Mouse (Mus musculus): Measurements from ENCODE around the gene St3gal6. TPM values are rescaled to one million over a fixed set of nuclear protein-coding genes. Genes with fewer than 3 reads are reported as not detected.

St3gal6 gene
- total and polyA plus RNA-seq, 3 experiments, result 4.0 to 8.9 TPM; not detected in 1

- TF ChIP-seq MAZ (IDR thresholded peaks at IDR 0.05; ENCODE audit: low read depth, low read length) (no peak), ETS1 (IDR thresholded peaks at IDR 0.05; ENCODE audit: low read depth, low read length) (peak; percentile 96), MYC (IDR thresholded peaks at IDR 0.05; ENCODE audit: low read depth, low read length) (peak; percentile 25; the same call in 1 of the 2 replicates), TBP (IDR thresholded peaks at IDR 0.05; ENCODE audit: low read depth, low read length) (peak; percentile 32; the same call in 1 of the 2 replicates)
Observed at GRCm38 (mm10) chr16:58497886-58498713, 25.9 kb downstream of the St3gal6 start (continued).

- H3K4me3 ChIP-seq (ENCODE audit: control insufficient read depth in 1 of 2, insufficient read depth in 1 of 2, low read depth in 2 of 2, low read length in 2 of 2), result no peak overlapping the region
- no peaks in the 10 kb centered on the region for H3K9me3 ChIP-seq (replicated peaks; ENCODE audit: insufficient read depth, low read length)
- no peak overlapping the region for H3K9ac ChIP-seq (ENCODE audit: control insufficient read depth, low read depth, low read length, poor library complexity, severe bottlenecking)
- H3K4me1 ChIP-seq (ENCODE audit: control insufficient read depth in 1 of 2, insufficient read depth in 2 of 2, low read length in 2 of 2), result peaks cover 36 to 43% of the 10 kb centered on the region in 2 experiments
- H3K27me3 ChIP-seq (ENCODE audit: control insufficient read depth in 1 of 2, insufficient read depth in 2 of 2, low read length in 2 of 2), result no peaks in the 10 kb centered on the region
- peak; percentile 12 for DNase-seq (ENCODE audit: low read depth, low spot score)
- no peaks in the 10 kb centered on the region for H3K79me2 ChIP-seq (ENCODE audit: control insufficient read depth, insufficient read depth, low read length, poor library complexity)
- H3K36me3 ChIP-seq (ENCODE audit: control insufficient read depth in 1 of 2, insufficient read depth in 2 of 2, low read length in 2 of 2), result peaks cover 0 to 38% of the 10 kb centered on the region in 2 experiments; a peak in 2 of 4 replicates
- no peak for TF ChIP-seq NELFE (IDR thresholded peaks at IDR 0.05; ENCODE audit: low read depth, low read length)
- TF ChIP-seq CHD1 (IDR thresholded peaks at IDR 0.05; ENCODE audit: low read depth, low read length), result no peak
- no peak for TF ChIP-seq TBP (IDR thresholded peaks at IDR 0.05; ENCODE audit: low read depth, low read length)
- TF ChIP-seq MAFK (IDR thresholded peaks at IDR 0.05; ENCODE audit: borderline replicate concordance, low read depth, low read length), result no peak
- TF ChIP-seq HCFC1 (IDR thresholded peaks at IDR 0.05; ENCODE audit: low read depth, low read length), result no peak
- TF ChIP-seq ELF1 (IDR thresholded peaks at IDR 0.05; ENCODE audit: low read depth, low read length), result no peak
- TF ChIP-seq POLR2A (IDR thresholded peaks at IDR 0.05; ENCODE audit: control insufficient read depth in 1 of 2, insufficient read depth in 1 of 2, low read depth in 1 of 2, low read length in 2 of 2, poor library complexity in 1 of 2), result no peak
- no peak for TF ChIP-seq GABPA (IDR thresholded peaks at IDR 0.05; ENCODE audit: low read depth, low read length)
- TF ChIP-seq SIN3A (IDR thresholded peaks at IDR 0.05; ENCODE audit: low read length), result no peak
- TF ChIP-seq JUND (IDR thresholded peaks at IDR 0.05; ENCODE audit: low read depth, low read length), result no peak
- no peak for TF ChIP-seq ZNF384 (IDR thresholded peaks at IDR 0.05; ENCODE audit: low read depth, low read length)
- no peak for TF ChIP-seq GATA1 (IDR thresholded peaks at IDR 0.05; ENCODE audit: low read depth, low read length)
- no peak for TF ChIP-seq MEF2A (IDR thresholded peaks at IDR 0.05; ENCODE audit: extremely low read depth, insufficient replicate concordance, low read depth, low read length, poor library complexity, severe bottlenecking)
- TF ChIP-seq KAT2A (conservative IDR thresholded peaks at IDR 0.05; ENCODE audit: low read depth, low read length), result no peak
- no peak for TF ChIP-seq USF1 (IDR thresholded peaks at IDR 0.05; ENCODE audit: low read depth, low read length)
- peak overlapping the region; percentile 95 for H3K27ac ChIP-seq (ENCODE audit: control insufficient read depth, low read depth, low read length)
Observed at GRCm38 (mm10) chr16:58496791-58497190, 27.3 kb downstream of the St3gal6 start.

All from MEL (cell line).